Mouse (Mus musculus): ENCODE measurements around the gene Xpa. TPM values are rescaled to one million over a fixed set of nuclear protein-coding genes. Genes with fewer than 3 reads are reported as not detected.
"Not testable (repeated sequence)": the region's sequence is repeated elsewhere in the genome, so short reads cannot be mapped to it uniquely, and the experiment has no call there.

The Xpa gene
- total and polyA plus RNA-seq, 3 experiments = 5.2 to 7.2 (median 5.8) TPM

GRCm38 (mm10) chr4:46202562-46203126 lies 6.5 kb upstream of the Xpa start:
- DNase-seq = peak in 1 of 2 experiments; percentile 10
- Histone ChIP-seq H3K4me1 (ENCODE audit: control insufficient read depth, insufficient read depth, low read length) (no peaks in the 10 kb centered on the region; the same call in 1 of the 2 replicates), H3K36me3 (ENCODE audit: control insufficient read depth, insufficient read depth, low read length) (no peaks in the 10 kb centered on the region), H3K79me2 (replicated peaks; ENCODE audit: control insufficient read depth, insufficient read depth, low read length) (no peaks in the 10 kb centered on the region), H3K27me3 (ENCODE audit: control insufficient read depth, insufficient read depth, low read length) (peaks cover 2% of the 10 kb centered on the region), H3K9ac (ENCODE audit: low read depth, low read length) (peak overlapping the region; percentile 25), H3K27ac (no peak overlapping the region), H3K4me3 (no peak overlapping the region; the same call in 1 of the 2 replicates)
- 15% methylated on average over 23 of the region's 23 CpGs for WGBS
- no peak for TF ChIP-seq POLR2A (IDR thresholded peaks at IDR 0.05; ENCODE audit: insufficient read depth, low read depth, low read length)
- TF ChIP-seq EP300 (IDR thresholded peaks at IDR 0.05; ENCODE audit: insufficient read depth, low read depth, low read length) = no peak
- TF ChIP-seq CTCF (IDR thresholded peaks at IDR 0.05) = no peak
- intact Hi-C loops (cut with DNase I) = loop anchor here (5.0 kb wide), 3 partner anchors 105 to 295 kb away; no protein-coding TSS in a partner anchor

- 7% methylated on average over 7 of the region's 7 CpGs for WGBS
- intact Hi-C loops (cut with DNase I) = loop anchor here (5.0 kb wide), 3 partner anchors 105 to 295 kb away; no protein-coding TSS in a partner anchor
- Histone ChIP-seq H3K27me3 (ENCODE audit: control insufficient read depth, insufficient read depth, low read length) (peaks cover 2% of the 10 kb centered on the region), H3K4me1 (ENCODE audit: control insufficient read depth, insufficient read depth, low read length) (no peaks in the 10 kb centered on the region; the same call in 1 of the 2 replicates), H3K27ac (no peak overlapping the region), H3K9ac (ENCODE audit: low read depth, low read length) (peak overlapping the region; percentile 25), H3K4me3 (no peak overlapping the region; the same call in 1 of the 2 replicates), H3K36me3 (ENCODE audit: control insufficient read depth, insufficient read depth, low read length) (no peaks in the 10 kb centered on the region), H3K79me2 (replicated peaks; ENCODE audit: control insufficient read depth, insufficient read depth, low read length) (no peaks in the 10 kb centered on the region)
- peak; percentile 54 to 60 for DNase-seq
- TF ChIP-seq POLR2A (IDR thresholded peaks at IDR 0.05; ENCODE audit: insufficient read depth, low read depth, low read length) = no peak
- 0 out of 2 replicates have a peak, but pooled peaks have one; percentile 50 for TF ChIP-seq EP300 (IDR thresholded peaks at IDR 0.05; ENCODE audit: insufficient read depth, low read depth, low read length)
- TF ChIP-seq CTCF (IDR thresholded peaks at IDR 0.05) = peak; percentile 93
These were observed 5.9 kb upstream of the Xpa start for GRCm38 (mm10) chr4:46201834-46202561.

DNA sequence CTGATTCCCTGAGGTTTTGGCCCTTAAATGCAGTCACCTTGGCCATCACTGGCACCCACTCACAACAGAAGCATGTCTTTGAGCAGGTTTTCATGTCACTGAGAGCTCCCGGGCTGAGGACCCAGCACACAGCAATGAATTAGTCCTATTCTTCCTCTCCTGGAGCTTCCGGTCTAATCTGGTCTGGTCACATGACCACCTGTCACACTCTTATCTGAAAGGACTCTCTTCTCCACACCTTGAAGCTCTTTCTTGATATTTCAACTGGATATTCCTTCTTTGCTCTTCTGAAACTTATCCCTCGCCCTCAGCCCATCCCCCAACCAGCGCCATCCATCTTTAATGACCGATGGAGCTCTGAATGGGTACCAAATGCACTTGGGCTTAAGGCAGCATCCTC lies 2.0 kb upstream of the Xpa start:
- intact Hi-C loops (cut with DNase I) = loop anchor here (5.0 kb wide), 2 partner anchors 189 to 254 kb away; partner anchors contain the start of genes Anp32b and Trmo
- H3K36me3 ChIP-seq (ENCODE audit: control insufficient read depth, insufficient read depth, low read length) = no peaks in the 10 kb centered on the region
- no peak for DNase-seq
- H3K4me3 ChIP-seq = no peak overlapping the region
- TF ChIP-seq EP300 (IDR thresholded peaks at IDR 0.05; ENCODE audit: insufficient read depth, low read depth, low read length) (no peak), POLR2A (IDR thresholded peaks at IDR 0.05; ENCODE audit: insufficient read depth, low read depth, low read length) (no peak), CTCF (IDR thresholded peaks at IDR 0.05) (no peak)
- no peak overlapping the region for H3K9ac ChIP-seq (ENCODE audit: low read depth, low read length)
- peaks cover 5% of the 10 kb centered on the region for H3K4me1 ChIP-seq (ENCODE audit: control insufficient read depth, insufficient read depth, low read length)
- 64% methylated on average over 5 of the region's 5 CpGs for WGBS
- H3K27me3 ChIP-seq (ENCODE audit: control insufficient read depth, insufficient read depth, low read length) = peaks cover 2% of the 10 kb centered on the region
- no peaks in the 10 kb centered on the region for H3K79me2 ChIP-seq (replicated peaks; ENCODE audit: control insufficient read depth, insufficient read depth, low read length)
- H3K27ac ChIP-seq = no peak overlapping the region

- Histone ChIP-seq H3K9ac (ENCODE audit: low read depth, low read length) (peak overlapping the region; percentile 32; the same call in 1 of the 2 replicates), H3K4me1 (ENCODE audit: control insufficient read depth, insufficient read depth, low read length) (peaks cover 5% of the 10 kb centered on the region), H3K36me3 (ENCODE audit: control insufficient read depth, insufficient read depth, low read length) (no peaks in the 10 kb centered on the region), H3K27me3 (ENCODE audit: control insufficient read depth, insufficient read depth, low read length) (no peaks in the 10 kb centered on the region), H3K27ac (peak overlapping the region; percentile 91), H3K4me3 (peak overlapping the region; percentile 94), H3K79me2 (replicated peaks; ENCODE audit: control insufficient read depth, insufficient read depth, low read length) (no peaks in the 10 kb centered on the region)
- 31% methylated on average over 6 of the region's 6 CpGs for WGBS
- no peak for DNase-seq
- TF ChIP-seq POLR2A (IDR thresholded peaks at IDR 0.05; ENCODE audit: insufficient read depth, low read depth, low read length) (no peak), CTCF (IDR thresholded peaks at IDR 0.05) (no peak), EP300 (IDR thresholded peaks at IDR 0.05; ENCODE audit: insufficient read depth, low read depth, low read length) (0 out of 2 replicates have a peak, but pooled peaks have one; percentile 5)
- intact Hi-C loops (cut with DNase I) = loop anchor here (5.0 kb wide), 2 partner anchors 191 to 256 kb away; partner anchors contain the start of genes Anp32b and Trmo
These were observed 402 bp upstream of the Xpa start for GRCm38 (mm10) chr4:46196513-46196912.

DNA sequence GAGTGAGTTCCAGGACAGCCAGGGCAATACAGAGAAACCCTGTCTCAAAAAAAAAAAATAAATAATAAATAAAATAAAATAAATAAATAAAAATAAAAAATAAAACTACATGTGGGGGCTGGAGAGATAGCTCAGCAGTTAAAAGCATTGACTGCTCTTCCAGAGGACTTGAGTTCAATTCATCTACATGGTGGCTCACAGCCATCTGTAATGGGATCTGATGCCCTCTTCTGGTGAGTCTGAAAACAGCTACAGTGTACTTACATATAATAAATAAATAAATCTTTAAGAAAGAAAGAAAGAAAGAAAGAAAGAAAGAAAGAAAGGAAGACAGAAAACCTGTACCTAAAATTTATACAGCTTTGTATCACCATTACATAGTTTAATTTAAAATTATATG lies 4.1 kb downstream of the Xpa start:
- DNase-seq; H3K36me3 ChIP-seq (ENCODE audit: control insufficient read depth, insufficient read depth, low read length); H3K27me3 ChIP-seq (ENCODE audit: control insufficient read depth, insufficient read depth, low read length); H3K79me2 ChIP-seq (replicated peaks; ENCODE audit: control insufficient read depth, insufficient read depth, low read length); H3K4me1 ChIP-seq (ENCODE audit: control insufficient read depth, insufficient read depth, low read length); H3K27ac ChIP-seq; H3K9ac ChIP-seq (ENCODE audit: low read depth, low read length); H3K4me3 ChIP-seq; intact Hi-C loops (cut with DNase I): not testable (repeated sequence)
- peak; percentile 67 for TF ChIP-seq CTCF (IDR thresholded peaks at IDR 0.05)

DNA sequence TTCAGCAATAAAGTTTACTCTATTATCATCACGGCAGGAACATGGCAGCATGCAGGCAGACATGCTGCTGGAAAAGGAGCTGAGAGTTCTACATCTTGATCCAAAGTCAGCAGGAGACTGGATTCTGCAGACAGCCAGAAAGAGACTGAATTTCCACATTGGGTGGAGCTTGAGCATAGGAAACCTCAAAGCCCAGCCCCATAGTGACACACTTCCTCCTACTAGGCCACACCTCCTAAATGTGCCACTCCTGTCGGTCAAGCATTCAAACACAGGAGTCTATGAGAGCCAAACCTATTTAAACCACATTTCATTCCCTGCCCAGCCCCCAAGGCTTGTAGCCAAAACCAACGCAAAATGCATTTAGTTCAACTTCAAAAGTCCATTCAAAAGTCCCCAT lies 9.6 kb downstream of the Xpa start:
- 65% methylated on average over 3 of the region's 3 CpGs for WGBS
- DNase-seq = no peak
- H3K27ac ChIP-seq = no peak overlapping the region
- no peak for TF ChIP-seq CTCF (IDR thresholded peaks at IDR 0.05)
- no peak for TF ChIP-seq POLR2A (IDR thresholded peaks at IDR 0.05; ENCODE audit: insufficient read depth, low read depth, low read length)
- TF ChIP-seq EP300 (IDR thresholded peaks at IDR 0.05; ENCODE audit: insufficient read depth, low read depth, low read length) = no peak
- H3K36me3 ChIP-seq (ENCODE audit: control insufficient read depth, insufficient read depth, low read length) = no peaks in the 10 kb centered on the region
- H3K4me3 ChIP-seq = no peak overlapping the region
- H3K79me2 ChIP-seq (replicated peaks; ENCODE audit: control insufficient read depth, insufficient read depth, low read length) = no peaks in the 10 kb centered on the region; the same call in 1 of the 2 replicates
- no peak overlapping the region for H3K9ac ChIP-seq (ENCODE audit: low read depth, low read length)
- H3K4me1 ChIP-seq (ENCODE audit: control insufficient read depth, insufficient read depth, low read length) = no peaks in the 10 kb centered on the region
- no peaks in the 10 kb centered on the region for H3K27me3 ChIP-seq (ENCODE audit: control insufficient read depth, insufficient read depth, low read length)
- intact Hi-C loops (cut with DNase I) = no loop called here
